Comparison of ENCODE assay signal across 8 mouse cellular contexts in the genomic region with DNA sequence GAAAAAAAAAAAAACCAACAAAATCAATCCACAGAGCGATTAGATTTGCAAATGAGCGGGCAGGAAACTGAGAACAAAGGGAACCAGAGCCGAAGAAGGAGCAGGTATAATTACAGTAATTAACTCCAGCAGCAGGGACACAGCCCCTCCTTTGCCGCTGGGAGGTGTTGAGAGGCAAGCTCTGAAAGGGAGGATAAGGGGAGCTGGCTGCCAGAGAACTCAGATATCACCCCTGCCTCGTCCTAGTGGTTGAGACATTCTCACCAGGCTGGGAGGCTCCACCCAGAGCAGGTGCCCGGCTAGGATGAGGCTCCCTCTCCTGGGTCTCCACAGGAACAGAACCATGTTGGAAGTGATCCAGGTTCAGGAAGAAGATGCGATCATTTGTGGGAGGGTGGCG.
DNase-seq lines count a peak whose midpoint lies in the region; ATAC-seq and TF ChIP-seq lines count a peak whose summit lies in the region.

No protein-coding gene starts in this region.

- H3K4me3 ChIP-seq in heart, embryonic 11.5 days (ENCODE audit: low read depth, low read length) = no peak overlapping the region
- no peak overlapping the region for H3K4me3 ChIP-seq in heart, adult 2 months
- H3K4me3 ChIP-seq in embryonic facial prominence, embryonic 13.5 days = no peak overlapping the region
- no peak overlapping the region for H3K4me3 ChIP-seq in hindbrain, embryonic 16.5 days (ENCODE audit: low read length)
- no peak overlapping the region for H3K4me3 ChIP-seq in neural tube, embryonic 14.5 days (ENCODE audit: low read depth, low read length)

- H3K79me2 ChIP-seq in heart, adult 2 months (replicated peaks; ENCODE audit: control insufficient read depth, insufficient read depth, low read length) = no peaks in the 10 kb centered on the region

- no peak for TF ChIP-seq CTCF in heart, adult 2 months (IDR thresholded peaks at IDR 0.05)

- no peaks in the 10 kb centered on the region for H3K27me3 ChIP-seq in heart, embryonic 11.5 days (ENCODE audit: control insufficient read depth, insufficient read depth, low read length)
- no peaks in the 10 kb centered on the region for H3K27me3 ChIP-seq in heart, adult 2 months (ENCODE audit: control insufficient read depth, insufficient read depth, low read length)
- H3K27me3 ChIP-seq in embryonic facial prominence, embryonic 13.5 days = no peaks in the 10 kb centered on the region
- H3K27me3 ChIP-seq in hindbrain, embryonic 16.5 days (replicated peaks; ENCODE audit: control insufficient read depth, insufficient read depth, low read length) = no peaks in the 10 kb centered on the region
- H3K27me3 ChIP-seq in neural tube, embryonic 14.5 days (ENCODE audit: control insufficient read depth, insufficient read depth, low read length) = no peaks in the 10 kb centered on the region

- no peaks in the 10 kb centered on the region for H3K4me1 ChIP-seq in heart, embryonic 11.5 days (ENCODE audit: control insufficient read depth, insufficient read depth, low read length)
- no peaks in the 10 kb centered on the region for H3K4me1 ChIP-seq in heart, adult 2 months (ENCODE audit: control insufficient read depth, insufficient read depth, low read length)
- 0 out of 2 replicates have a peak, but pooled peaks cover 3% of the 10 kb centered on the region for H3K4me1 ChIP-seq in embryonic facial prominence, embryonic 13.5 days
- no peaks in the 10 kb centered on the region for H3K4me1 ChIP-seq in hindbrain, embryonic 16.5 days (ENCODE audit: control insufficient read depth, insufficient read depth, low read depth, low read length)
- no peaks in the 10 kb centered on the region for H3K4me1 ChIP-seq in neural tube, embryonic 14.5 days (ENCODE audit: control insufficient read depth, insufficient read depth, low read length)

- no peak overlapping the region for H3K27ac ChIP-seq in heart, embryonic 11.5 days (ENCODE audit: low read depth, low read length)
- H3K27ac ChIP-seq in heart, adult 2 months = no peak overlapping the region
- no peak overlapping the region for H3K27ac ChIP-seq in embryonic facial prominence, embryonic 13.5 days
- H3K27ac ChIP-seq in hindbrain, embryonic 16.5 days (ENCODE audit: low read depth, low read length) = no peak overlapping the region
- no peak overlapping the region for H3K27ac ChIP-seq in neural tube, embryonic 14.5 days (ENCODE audit: low read depth, low read length)

- no peak overlapping the region for H3K9ac ChIP-seq in heart, embryonic 11.5 days (ENCODE audit: low read depth, low read length)
- H3K9ac ChIP-seq in heart, adult 2 months (ENCODE audit: low read depth, low read length) = no peak overlapping the region
- no peak overlapping the region for H3K9ac ChIP-seq in embryonic facial prominence, embryonic 13.5 days
- no peak overlapping the region for H3K9ac ChIP-seq in hindbrain, embryonic 16.5 days (ENCODE audit: low read depth, low read length)
- H3K9ac ChIP-seq in neural tube, embryonic 14.5 days (replicated peaks; ENCODE audit: low read depth, low read length) = no peak overlapping the region

- no peak for ATAC-seq in heart, embryonic 11.5 days (replicated peaks; ENCODE audit: insufficient number of reproducible peaks, low FRiP score, low TSS enrichment)
- ATAC-seq in embryonic facial prominence, embryonic 13.5 days (ENCODE audit: insufficient number of reproducible peaks, insufficient read depth, low FRiP score, low TSS enrichment, low read depth) = peak; percentile 81
- ATAC-seq in hindbrain, embryonic 16.5 days = peak; percentile 77
- peak; percentile 79; the same call in 1 of the 2 replicates for ATAC-seq in neural tube, embryonic 14.5 days (ENCODE audit: low read depth)

- 20% methylated on average over 8 of the region's 8 CpGs for WGBS in heart, embryonic 11.5 days (ENCODE audit: insufficient replicate concordance)
- WGBS in heart, adult 2 months = 17% methylated on average over 8 of the region's 8 CpGs
- WGBS in embryonic facial prominence, embryonic 13.5 days = 14% methylated on average over 8 of the region's 8 CpGs
- WGBS in hindbrain, embryonic 16.5 days = 11% methylated on average over 8 of the region's 8 CpGs
- WGBS in neural tube, embryonic 14.5 days = 13% methylated on average over 8 of the region's 8 CpGs

- no peaks in the 10 kb centered on the region for H3K9me3 ChIP-seq in heart, embryonic 11.5 days (replicated peaks; ENCODE audit: control insufficient read depth, low read length)
- no peaks in the 10 kb centered on the region for H3K9me3 ChIP-seq in embryonic facial prominence, embryonic 13.5 days
- H3K9me3 ChIP-seq in hindbrain, embryonic 16.5 days (ENCODE audit: control insufficient read depth, low read length) = no peaks in the 10 kb centered on the region
- no peaks in the 10 kb centered on the region for H3K9me3 ChIP-seq in neural tube, embryonic 14.5 days (ENCODE audit: control insufficient read depth, low read length)

- H3K4me2 ChIP-seq in heart, embryonic 11.5 days = 0 out of 2 replicates have a peak overlapping the region, but pooled peaks have one; percentile 2
- no peak overlapping the region for H3K4me2 ChIP-seq in embryonic facial prominence, embryonic 13.5 days
- H3K4me2 ChIP-seq in hindbrain, embryonic 16.5 days (ENCODE audit: low read length) = no peak overlapping the region; the same call in 1 of the 2 replicates
- H3K4me2 ChIP-seq in neural tube, embryonic 14.5 days (ENCODE audit: low read depth, low read length) = no peak overlapping the region

- DNase-seq in heart, adult 2 months = no peak
- DNase-seq in c-Kit-positive CD71-positive TER-119-positive erythroid progenitor cells, embryonic 14.5 days (ENCODE audit: low spot score) = no peak
- no peak for DNase-seq in lung, postnatal 4 days
- DNase-seq in lung, postnatal 25 days (ENCODE audit: low spot score) = no peak

- no peak for TF ChIP-seq EP300 in heart, adult 2 months (IDR thresholded peaks at IDR 0.05; ENCODE audit: insufficient read depth, low read depth, low read length)

- no peak for TF ChIP-seq POLR2A in heart, adult 2 months (IDR thresholded peaks at IDR 0.05; ENCODE audit: insufficient read depth, low read depth, low read length)

- H3K36me3 ChIP-seq in heart, embryonic 11.5 days (ENCODE audit: control insufficient read depth, insufficient read depth, low read length) = no peaks in the 10 kb centered on the region
- no peaks in the 10 kb centered on the region for H3K36me3 ChIP-seq in heart, adult 2 months (ENCODE audit: control insufficient read depth, insufficient read depth, low read length)
- no peaks in the 10 kb centered on the region for H3K36me3 ChIP-seq in embryonic facial prominence, embryonic 13.5 days
- H3K36me3 ChIP-seq in hindbrain, embryonic 16.5 days (ENCODE audit: control insufficient read depth, insufficient read depth, low read length) = no peaks in the 10 kb centered on the region
- H3K36me3 ChIP-seq in neural tube, embryonic 14.5 days (ENCODE audit: control insufficient read depth, insufficient read depth, low read length) = no peaks in the 10 kb centered on the region

- intact Hi-C loops in heart, adult 2 months (cut with DNase I) = no loop called here
